Mouse (Mus musculus) leukemia stem cell, adult 10-12 weeks (primary cell): ENCODE data around the gene Wbp1. TPM values are rescaled to one million over a fixed set of nuclear protein-coding genes. Genes with fewer than 3 reads are reported as not detected.

Experiments
- polyA plus RNA-seq: library from polyadenylated mRNA; stranded (reverse); fragments of >175 nt; gene quantifications from 2 replicates; pipeline ENCODE4 v1.2.3, GENCODE M21; 2012; ENCODE audit warnings: low replicate concordance

The Wbp1 gene
- polyA plus RNA-seq: 40.1 and 107 TPM in 2 replicates

DNA sequence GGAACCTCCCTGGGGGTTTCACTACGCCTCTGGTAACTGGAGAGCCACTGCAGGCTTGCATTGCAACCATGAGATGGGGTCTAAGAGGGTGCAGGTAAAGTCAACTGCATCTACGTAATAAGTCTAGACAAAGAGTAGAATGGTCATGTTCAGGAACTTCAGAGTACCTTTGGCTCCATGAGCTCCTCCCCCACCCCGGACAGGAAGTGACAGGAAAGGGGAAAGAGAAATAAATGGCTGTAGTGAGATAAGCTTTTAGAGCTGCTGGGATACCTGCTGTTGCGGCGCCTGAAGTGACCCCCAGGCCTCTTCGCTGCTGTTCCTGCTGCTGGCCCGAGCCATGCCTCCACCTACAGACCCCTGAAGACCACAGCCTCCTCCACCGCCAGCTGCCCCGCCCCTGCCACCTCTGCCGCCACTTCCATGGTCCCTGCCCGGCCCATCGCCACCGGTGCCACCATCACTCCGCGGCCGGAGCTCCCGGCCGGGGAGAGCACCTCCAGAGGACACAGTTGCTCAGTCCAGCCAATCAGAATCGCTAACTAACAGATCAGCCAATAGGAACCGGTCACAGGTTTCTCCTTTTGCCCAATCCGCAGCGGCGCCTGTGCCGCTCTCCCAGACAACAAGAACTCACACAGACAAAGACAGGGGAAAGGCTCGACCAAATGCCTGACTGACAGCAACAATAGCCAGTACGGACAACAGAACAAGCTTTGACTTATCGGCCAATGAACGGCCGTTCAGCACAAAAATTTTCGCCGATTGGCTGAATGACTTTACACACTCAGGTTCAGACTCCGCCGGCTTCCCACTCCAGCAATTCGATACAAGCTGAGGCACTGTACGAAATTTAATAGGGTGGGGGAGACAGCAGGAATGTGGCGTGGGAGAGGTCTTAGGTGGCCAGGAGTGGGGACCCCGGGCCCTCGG is at the start of gene Wbp1:
Gene Wbp1, minus strand, starts transcription at position 630 of the 933 bp plus-strand sequence.

DNA sequence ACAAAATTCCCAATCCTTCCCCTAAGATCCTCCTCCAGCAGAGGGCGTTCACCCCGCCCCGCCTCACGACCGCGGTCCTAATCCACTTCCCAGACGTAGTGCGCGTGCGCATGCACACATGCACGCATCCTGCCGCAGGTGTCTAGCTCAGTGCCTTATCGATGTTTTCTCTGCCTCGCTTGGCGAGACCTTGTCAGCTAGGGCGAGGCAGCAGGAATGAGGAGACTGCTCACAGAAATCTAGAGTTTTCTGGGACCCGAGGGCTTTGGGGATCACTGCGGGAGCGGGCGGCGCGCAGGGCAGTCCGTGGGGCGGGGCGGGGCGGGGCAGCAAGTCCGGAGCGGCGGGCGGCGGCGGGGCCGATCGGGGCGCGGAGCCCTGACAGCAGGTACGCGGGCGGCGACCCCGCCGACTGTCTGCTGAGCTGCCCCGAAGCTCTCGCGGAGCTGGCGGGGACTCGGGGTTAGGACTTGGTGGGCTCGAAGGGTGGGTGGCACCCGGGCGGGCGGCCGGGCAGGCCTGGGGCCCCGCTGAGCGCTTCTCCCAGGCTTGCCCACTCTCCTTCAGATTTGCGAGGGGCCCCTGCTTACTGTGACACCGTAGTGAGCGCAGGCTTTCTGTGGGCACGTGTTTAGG is 44.4 kb upstream of the Wbp1 start, which contains the start of gene Dctn1:
Gene Dctn1, plus strand, starts transcription at position 314 of the 636 bp plus-strand sequence.

DNA sequence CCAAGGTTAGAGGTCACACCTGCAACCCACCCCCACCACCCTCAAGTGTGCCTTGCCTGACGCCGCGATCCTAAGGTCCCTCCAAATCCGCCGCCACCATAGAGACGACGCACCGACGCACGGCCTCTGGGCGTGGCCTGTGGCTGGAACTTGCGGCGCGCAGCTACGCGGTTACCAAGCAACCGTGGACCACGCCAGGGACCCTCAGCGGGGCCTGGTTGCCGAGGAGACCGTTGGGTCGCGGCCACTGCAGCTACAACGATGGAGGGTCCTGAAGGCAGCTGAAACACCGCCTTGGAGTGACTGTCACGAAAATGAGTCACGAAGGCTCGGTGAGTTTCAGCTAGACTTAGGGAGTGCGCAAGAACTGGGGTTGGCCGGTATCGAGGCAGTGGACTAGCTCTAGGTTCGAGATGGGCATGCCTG is 34.9 kb upstream of the Wbp1 start, which contains the start of the genes Wdr54 and 1700003E16Rik:
Gene Wdr54, minus strand, starts transcription at position 139 of the 426 bp plus-strand sequence.
Gene 1700003E16Rik, plus strand, starts transcription at position 146 of the 426 bp plus-strand sequence.

DNA sequence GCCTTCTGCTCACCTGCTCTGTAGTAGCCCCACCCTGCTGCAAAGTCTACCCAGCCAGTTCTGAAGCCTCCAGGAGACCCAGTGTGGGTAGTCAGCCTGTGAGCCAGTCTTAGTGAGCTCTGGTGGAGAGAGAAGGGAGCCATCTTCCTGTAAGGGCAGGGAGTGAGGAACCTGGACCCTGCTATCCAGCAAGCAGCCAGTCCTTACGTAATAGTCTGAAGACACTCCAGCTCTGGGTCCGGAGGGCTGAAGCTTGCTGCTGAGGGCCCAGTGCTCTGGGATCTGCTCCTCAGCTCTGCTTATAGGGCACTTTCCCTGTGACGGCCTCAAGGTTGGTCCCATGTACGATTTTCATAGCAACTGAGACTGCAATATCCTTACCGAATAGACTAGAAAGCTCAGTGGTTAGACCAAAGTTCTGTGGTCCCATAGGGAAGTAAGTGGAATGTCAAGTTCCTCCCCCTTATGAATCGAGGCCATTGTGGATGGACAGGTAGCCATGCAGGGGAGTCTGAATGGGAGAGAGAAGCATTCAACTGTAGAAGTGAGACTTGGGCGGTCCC is 13.7 kb upstream of the Wbp1 start, which contains the start of gene Rtkn:
Gene Rtkn, plus strand, starts transcription at position 513 of the 563 bp plus-strand sequence.

DNA sequence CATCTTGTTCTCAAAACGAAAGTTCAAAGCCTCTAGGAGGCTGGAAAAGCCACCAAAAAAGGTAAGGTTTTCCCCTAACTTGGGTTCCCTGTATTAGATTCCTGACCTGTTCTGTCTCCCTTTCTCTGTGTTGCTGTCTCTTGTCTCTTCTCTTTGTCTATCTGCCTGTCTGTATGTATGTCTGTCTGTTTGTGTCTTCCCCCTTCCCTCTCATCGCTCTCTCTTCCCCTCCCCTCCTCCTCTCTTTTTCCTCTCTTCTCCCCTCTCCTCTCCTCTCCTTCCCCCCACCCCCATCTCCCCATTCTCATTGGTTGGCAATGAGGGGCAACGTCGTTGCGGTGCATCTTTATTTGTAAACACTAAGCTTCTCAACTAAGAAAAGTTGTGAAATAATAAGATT is 4.0 kb upstream of the Wbp1 start, which contains the start of gene Ino80b:
Gene Ino80b, minus strand, starts transcription at position 101 of the 400 bp plus-strand sequence.

DNA sequence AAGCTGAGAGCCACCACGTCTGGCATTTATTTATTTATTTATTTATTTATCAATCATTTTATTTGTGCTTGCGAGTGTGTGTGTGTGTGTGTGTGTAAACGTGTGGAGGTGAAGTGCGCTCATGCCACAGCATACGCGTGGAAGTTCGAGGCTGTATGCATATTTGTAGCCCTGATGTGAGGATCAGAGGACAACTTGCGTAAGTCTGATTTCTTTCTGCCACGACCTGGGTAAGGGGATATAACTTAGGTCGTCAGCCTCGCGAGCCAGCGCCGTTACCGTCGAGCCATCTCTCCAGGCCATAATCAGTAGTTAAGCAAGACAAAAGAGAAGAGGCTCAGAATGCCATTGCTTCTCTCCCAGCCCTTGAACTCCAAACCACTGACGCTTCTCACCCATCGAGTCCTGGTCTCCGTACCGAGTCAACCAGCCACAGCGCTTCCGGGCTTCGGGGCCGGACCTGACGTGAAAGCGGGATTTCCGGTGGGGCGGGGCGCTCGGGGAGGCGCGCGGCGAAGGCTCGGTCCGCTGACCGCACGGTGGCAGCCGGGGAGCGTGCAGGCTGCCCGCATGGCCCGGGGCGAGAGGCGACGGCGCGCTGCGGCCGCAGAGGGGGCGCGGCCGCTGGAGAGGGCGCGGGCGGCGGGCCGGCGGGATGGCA is 6.2 kb downstream of the Wbp1 start, which contains the start of gene Mogs:
Gene Mogs, plus strand, starts transcription at position 486 of the 661 bp plus-strand sequence.

DNA sequence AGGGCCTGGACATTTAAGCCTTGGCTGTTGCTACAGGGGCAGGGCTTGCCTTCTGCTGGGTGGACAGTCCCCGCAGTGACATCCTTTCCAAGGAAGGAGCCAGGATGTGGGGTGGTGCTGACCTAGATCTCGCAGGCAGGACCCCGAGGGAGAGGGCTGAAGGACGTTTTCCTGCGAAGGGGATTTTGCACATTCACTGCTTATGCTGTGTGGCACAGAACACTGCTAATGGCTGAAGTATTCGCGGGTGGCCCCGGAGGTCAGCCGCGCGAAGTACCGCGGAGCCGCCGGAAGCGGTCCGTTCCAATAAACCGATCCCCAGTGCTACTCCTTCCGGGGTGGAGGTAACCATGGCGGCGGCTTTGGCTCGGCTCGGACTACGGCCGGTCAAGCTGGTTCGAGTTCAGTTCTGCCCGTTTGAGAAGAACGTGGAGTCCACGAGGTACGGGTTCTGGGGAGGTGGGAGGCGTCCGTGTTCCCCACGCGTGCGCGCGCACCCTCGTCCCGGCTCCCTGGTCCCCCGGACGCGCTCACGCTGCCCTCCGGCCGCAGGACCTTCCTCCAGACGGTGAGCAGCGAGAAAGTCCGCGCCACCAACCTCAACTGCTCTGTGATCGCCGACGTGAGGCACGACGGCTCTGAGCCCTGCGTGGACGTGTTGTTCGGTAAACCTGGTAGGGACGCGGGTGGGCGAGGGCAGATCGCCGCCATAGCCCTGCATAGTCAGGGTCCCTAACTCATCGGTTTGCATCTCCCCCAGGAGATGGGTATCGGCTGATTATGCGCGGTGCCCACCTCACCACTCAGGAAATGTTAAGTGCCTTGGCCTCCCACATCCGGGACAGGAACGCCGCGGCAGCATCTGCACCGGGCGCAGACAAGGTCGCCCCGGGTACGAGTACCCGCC is 12.3 kb downstream of the Wbp1 start, which contains the start of gene Mrpl53:
Gene Mrpl53, plus strand, starts transcription at position 279 of the 907 bp plus-strand sequence.

DNA sequence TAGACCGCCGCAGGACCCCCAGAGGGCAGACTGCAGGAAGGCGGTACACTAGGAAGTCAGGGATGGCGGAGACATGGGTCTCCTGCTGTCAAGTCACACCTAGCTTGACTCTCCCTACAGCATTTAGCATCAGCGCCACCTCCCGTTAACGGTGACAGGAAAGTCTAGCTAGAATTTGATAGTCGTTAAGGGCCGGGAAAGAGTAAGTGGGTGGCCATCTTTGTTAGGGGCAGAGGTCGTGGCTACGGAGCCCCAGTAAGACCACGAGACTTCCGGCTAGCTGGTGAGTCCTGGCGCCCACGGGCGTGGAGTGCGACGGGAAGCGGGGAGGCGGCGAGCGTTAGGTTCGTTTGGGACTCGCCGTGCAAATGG is 20.1 kb downstream of the Wbp1 start, which contains the start of the genes Ccdc142 and Gm42688:
Gene Ccdc142, plus strand, starts transcription at position 286 of the 372 bp plus-strand sequence.
Gene Gm42688, plus strand, starts transcription at position 302 of the 372 bp plus-strand sequence.

DNA sequence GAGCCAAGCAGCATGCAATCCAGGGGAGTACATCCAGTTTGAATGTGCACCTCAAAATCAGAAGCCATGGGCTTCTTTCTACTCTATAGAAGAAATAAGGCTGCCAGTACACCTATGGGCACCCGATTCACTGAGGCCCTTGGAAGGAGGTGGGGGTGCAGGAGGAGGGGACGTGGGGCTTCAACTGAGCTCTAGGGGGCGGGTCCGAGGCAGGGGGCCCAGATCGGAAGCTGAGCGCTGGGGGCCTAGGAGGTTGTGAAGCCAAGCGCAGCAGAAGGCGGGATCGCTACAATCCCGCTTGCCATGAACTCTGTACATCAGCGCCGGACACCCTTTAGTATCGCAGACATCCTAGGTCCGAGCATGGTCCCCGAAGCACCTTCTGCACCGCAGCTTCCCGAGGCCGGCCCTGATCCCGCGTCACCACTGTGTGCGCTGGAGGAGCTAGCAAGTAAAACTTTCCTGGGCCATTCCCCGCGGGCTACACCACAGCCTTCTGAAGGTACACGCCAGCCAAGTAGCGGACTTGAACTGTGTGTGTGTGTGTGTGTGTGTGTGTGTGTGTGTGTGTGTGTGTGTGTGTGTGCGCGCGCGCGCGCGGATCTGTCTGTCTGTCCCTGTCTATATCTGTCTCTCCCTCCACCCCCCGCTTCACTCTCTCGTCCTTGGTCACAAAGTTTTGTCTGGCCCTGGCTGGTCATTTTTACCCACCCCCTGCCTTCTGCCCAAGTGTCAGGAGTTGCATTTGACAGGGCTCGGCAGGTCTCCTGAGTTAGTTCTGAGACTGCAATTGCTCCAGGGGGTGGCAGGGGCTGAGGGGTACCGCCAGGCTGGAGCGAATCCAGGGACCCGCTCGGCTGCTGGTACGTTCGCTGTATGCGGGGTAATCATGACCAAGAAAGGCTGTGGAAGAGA is 35.0 kb downstream of the Wbp1 start, which contains the start of gene Lbx2:
Gene Lbx2, plus strand, starts transcription at position 247 of the 915 bp plus-strand sequence.

DNA sequence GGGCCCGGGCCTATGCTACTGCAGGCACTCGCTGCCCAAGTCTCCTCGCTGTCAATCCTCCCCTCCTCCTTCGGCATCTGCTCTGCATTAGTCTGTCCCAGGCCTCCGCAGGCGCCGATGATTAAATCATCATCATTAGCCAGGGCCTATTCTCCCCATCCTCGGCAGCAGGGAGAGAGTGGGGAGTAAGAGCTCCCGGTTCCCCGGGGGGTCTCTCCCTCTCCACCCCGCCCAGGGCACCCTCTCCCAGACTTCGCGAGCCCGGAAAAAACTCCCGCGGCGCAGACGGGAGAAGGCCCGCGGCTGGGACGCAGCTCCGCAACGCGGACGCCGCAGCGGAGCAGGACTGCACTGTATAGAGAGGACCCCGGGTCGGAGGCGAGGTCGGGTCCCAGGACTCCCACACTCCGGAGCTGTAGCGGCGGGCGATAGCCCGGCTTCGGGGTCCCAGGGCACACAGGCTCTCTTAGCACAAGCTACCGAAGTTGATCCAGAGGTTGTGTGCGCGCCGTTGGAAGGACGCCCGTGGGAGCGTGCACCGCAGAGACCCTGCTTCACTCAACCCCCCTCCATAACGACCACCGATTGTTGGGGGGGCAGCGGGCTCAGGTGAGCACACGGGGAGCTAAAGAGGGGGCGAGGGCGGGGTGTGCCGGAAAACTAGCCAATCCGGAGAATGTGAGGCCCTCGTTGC is 43.6 kb downstream of the Wbp1 start, which contains the start of gene Pcgf1:
Gene Pcgf1, plus strand, starts transcription at position 240 of the 694 bp plus-strand sequence.

DNA sequence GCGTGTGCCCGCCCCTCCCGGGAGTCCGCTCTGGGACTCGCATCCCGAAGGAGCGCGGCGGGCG is 51.3 kb downstream of the Wbp1 start, which contains the start of gene Tlx2:
Gene Tlx2, minus strand, starts transcription at position 47 of the 64 bp plus-strand sequence.

Other genes starting within 250 kb of the Wbp1 start
- gene Sema4f, start 181.8 kb downstream of the Wbp1 start, polyA plus RNA-seq: 0.32 and 0.74 TPM in 2 replicates
- gene M1ap, start 174.7 kb downstream of the Wbp1 start, polyA plus RNA-seq: 3.3 and 20.7 TPM in 2 replicates
- gene Dok1, start 88.1 kb downstream of the Wbp1 start, polyA plus RNA-seq: 104 and 126 TPM in 2 replicates
- gene Loxl3, start 87.4 kb downstream of the Wbp1 start, polyA plus RNA-seq: 0.38 and 0.65 TPM in 2 replicates
- gene Aup1, start 67.0 kb downstream of the Wbp1 start, polyA plus RNA-seq: 2,900 and 3,028 TPM in 2 replicates
- gene Htra2, start 66.3 kb downstream of the Wbp1 start, polyA plus RNA-seq: 109 and 120 TPM in 2 replicates
- 0.99 and 1.8 TPM in 2 replicates for gene Dqx1, start 63.7 kb downstream of the Wbp1 start, polyA plus RNA-seq
- 0.15 TPM in 1 of 2 replicates, not detected in the other for gene Tlx2, start 51.3 kb downstream of the Wbp1 start, polyA plus RNA-seq
- 15.7 and 19.3 TPM in 2 replicates for gene Pcgf1, start 43.7 kb downstream of the Wbp1 start, polyA plus RNA-seq
- gene Lbx2, start 35.2 kb downstream of the Wbp1 start, polyA plus RNA-seq: 0.77 TPM in 1 of 2 replicates, not detected in the other
- gene Ccdc142, start 20.0 kb downstream of the Wbp1 start, polyA plus RNA-seq: 5.3 and 13.7 TPM in 2 replicates
- 5.9 and 8.9 TPM in 2 replicates for gene Gm42688, start 19.9 kb downstream of the Wbp1 start, polyA plus RNA-seq
- gene Mrpl53, start 12.5 kb downstream of the Wbp1 start, polyA plus RNA-seq: 27.5 and 42.2 TPM in 2 replicates
- gene Mogs, start 6.1 kb downstream of the Wbp1 start, polyA plus RNA-seq: 479 and 532 TPM in 2 replicates
- gene Ino80b, start 3.9 kb upstream of the Wbp1 start, polyA plus RNA-seq: 180 and 401 TPM in 2 replicates
- 1.6 and 2.5 TPM in 2 replicates for gene Rtkn, start 13.9 kb upstream of the Wbp1 start, polyA plus RNA-seq
- 0.56 TPM in 1 of 2 replicates, not detected in the other for gene Wdr54, start 34.8 kb upstream of the Wbp1 start, polyA plus RNA-seq
- gene 1700003E16Rik, start 34.8 kb upstream of the Wbp1 start, polyA plus RNA-seq: 0.08 TPM in 1 of 2 replicates, not detected in the other
- gene Dctn1, start 44.4 kb upstream of the Wbp1 start, polyA plus RNA-seq: 545 and 1,010 TPM in 2 replicates
- gene Slc4a5, start 98.3 kb upstream of the Wbp1 start, polyA plus RNA-seq: 0.69 and 0.90 TPM in 2 replicates
- gene Mthfd2, start 204.3 kb upstream of the Wbp1 start, polyA plus RNA-seq: 19.7 and 68.0 TPM in 2 replicates
- gene Mob1a, start 204.5 kb upstream of the Wbp1 start, polyA plus RNA-seq: 120 and 147 TPM in 2 replicates
- gene Bola3, start 227.6 kb upstream of the Wbp1 start, polyA plus RNA-seq: 44.1 and 110 TPM in 2 replicates